Mouse (Mus musculus) layer of hippocampus, adult 9-11 months (tissue): ENCODE data around the gene Slc25a22.

Experiments
- DNase-seq: peaks from one replicate; pipeline ENCODE4 v3.0.0; 2022

Slc25a22 gene

GRCm38 (mm10) chr7:141433517-141434400 lies 3.9 kb downstream of the Slc25a22 start:
- DNase-seq = no peak

GRCm38 (mm10) chr7:141432741-141433516 lies 4.8 kb downstream of the Slc25a22 start:
- DNase-seq = no peak

GRCm38 (mm10) chr7:141432186-141432611 lies 5.5 kb downstream of the Slc25a22 start:
- DNase-seq = no peak

- DNase-seq = no peak
Measured at GRCm38 (mm10) chr7:141431434-141432185, 6.1 kb downstream of the Slc25a22 start.

GRCm38 (mm10) chr7:141430585-141431240 lies 7.0 kb downstream of the Slc25a22 start:
- no peak for DNase-seq

- no peak for DNase-seq
Measured at GRCm38 (mm10) chr7:141429840-141430584, 7.7 kb downstream of the Slc25a22 start.

GRCm38 (mm10) chr7:141429310-141429709 lies 8.4 kb downstream of the Slc25a22 start, which contains the start of gene Cend1:
Cend1 (minus strand) TSS chr7:141429491.
- peak; percentile 94 for DNase-seq

GRCm38 (mm10) chr7:141428701-141429100 lies 9.0 kb downstream of the Slc25a22 start:
- no peak for DNase-seq

- no peak for DNase-seq
Measured at GRCm38 (mm10) chr7:141426948-141427730, 10.6 kb downstream of the Slc25a22 start.

GRCm38 (mm10) chr7:141423811-141424210 lies 13.9 kb downstream of the Slc25a22 start:
- DNase-seq = no peak

GRCm38 (mm10) chr7:141420030-141420702 lies 17.5 kb downstream of the Slc25a22 start:
- no peak for DNase-seq

GRCm38 (mm10) chr7:141418970-141419369 lies 18.7 kb downstream of the Slc25a22 start:
- DNase-seq = no peak

- no peak for DNase-seq
Measured at GRCm38 (mm10) chr7:141417731-141418681, 19.7 kb downstream of the Slc25a22 start.

- DNase-seq = no peak
Measured at GRCm38 (mm10) chr7:141416144-141416841, 21.4 kb downstream of the Slc25a22 start.

GRCm38 (mm10) chr7:141413809-141414584 lies 23.7 kb downstream of the Slc25a22 start, which contains the start of gene Gatd1:
Gatd1 (minus strand) TSS chr7:141414136.
- DNase-seq = peak; percentile 98

GRCm38 (mm10) chr7:141413331-141413730 lies 24.4 kb downstream of the Slc25a22 start:
- DNase-seq = no peak

- DNase-seq = no peak
Measured at GRCm38 (mm10) chr7:141411667-141412066, 26.0 kb downstream of the Slc25a22 start.
